Mouse (Mus musculus): Measurements from ENCODE around the gene Uba6. TPM values are rescaled to one million over a fixed set of nuclear protein-coding genes. Genes with fewer than 3 reads are reported as not detected.
A peak's percentile ranks its signal among the peaks of the same experiment; 100 is the strongest.

Uba6 gene
- polyA plus RNA-seq, 1 experiment from 2014 or later, result 21.6 TPM

GRCm38 (mm10) chr5:86066551-86066929 lies 106.1 kb downstream of the Uba6 start:
- 2% methylated on average over 17 of the region's 17 CpGs for WGBS
- Histone ChIP-seq H3K9ac (ENCODE audit: low read length) (0 out of 2 replicates have a peak overlapping the region, but pooled peaks have one; percentile 37), H3K27me3 (ENCODE audit: control insufficient read depth, insufficient read depth, low read length) (no peaks in the 10 kb centered on the region), H3K27ac (replicated peaks; ENCODE audit: low read depth, low read length) (no peak overlapping the region), H3K9me3 (ENCODE audit: control insufficient read depth, low read length) (no peaks in the 10 kb centered on the region), H3K4me3 (ENCODE audit: low read depth, low read length) (peak overlapping the region; percentile 74), H3K4me2 (ENCODE audit: low read depth, severe bottlenecking) (peak overlapping the region; percentile 48), H3K4me1 (ENCODE audit: control insufficient read depth, insufficient read depth, low read length) (no peaks in the 10 kb centered on the region), H3K36me3 (ENCODE audit: control insufficient read depth, insufficient read depth, low read length) (no peaks in the 10 kb centered on the region)
- ATAC-seq (ENCODE audit: insufficient number of reproducible peaks, low FRiP score, low TSS enrichment, low read depth) (peak; percentile 41; the same call in 1 of the 2 replicates), DNase-seq (ENCODE audit: low spot score) (peak; percentile 94)

- under 1% methylated on average over 17 of the region's 17 CpGs for WGBS
- no peaks in the 10 kb centered on the region for H3K27me3 ChIP-seq (ENCODE audit: control insufficient read depth, insufficient read depth, low read length)
Observed at GRCm38 (mm10) chr5:86065876-86066550, 106.6 kb downstream of the Uba6 start.

GRCm38 (mm10) chr5:86065101-86065875 lies 107.3 kb downstream of the Uba6 start, which contains the start of gene Cenpc1:
Gene Cenpc1 (minus strand): TSS chr5:86065583.
- ATAC-seq (ENCODE audit: insufficient number of reproducible peaks, low FRiP score, low TSS enrichment, low read depth) (peak; percentile 99), DNase-seq (ENCODE audit: low spot score) (peak; percentile 98)
- H3K9ac ChIP-seq (ENCODE audit: low read length), result peak within 1 kb of the TSS; percentile 82
- WGBS, result under 1% methylated on average over 60 of the region's 60 CpGs
- no peaks in the 10 kb centered on the region for H3K9me3 ChIP-seq (ENCODE audit: control insufficient read depth, low read length)
- H3K4me2 ChIP-seq (ENCODE audit: low read depth, severe bottlenecking), result peak within 1 kb of the TSS; percentile 48
- H3K4me3 ChIP-seq (ENCODE audit: low read depth, low read length), result peak within 1 kb of the TSS; percentile 74
- peak within 1 kb of the TSS; percentile 79 for H3K27ac ChIP-seq (replicated peaks; ENCODE audit: low read depth, low read length)
- no peaks in the 10 kb centered on the region for H3K4me1 ChIP-seq (ENCODE audit: control insufficient read depth, insufficient read depth, low read length)
- H3K27me3 ChIP-seq (ENCODE audit: control insufficient read depth, insufficient read depth, low read length), result no peaks in the 10 kb centered on the region
- H3K36me3 ChIP-seq (ENCODE audit: control insufficient read depth, insufficient read depth, low read length), result no peaks in the 10 kb centered on the region

More at GRCm38 (mm10) chr5:86065876-86066550, 106.6 kb downstream of the Uba6 start:
- H3K4me2 ChIP-seq (ENCODE audit: low read depth, severe bottlenecking), result peak overlapping the region; percentile 48
- 0 out of 2 replicates have a peak overlapping the region, but pooled peaks have one; percentile 37 for H3K9ac ChIP-seq (ENCODE audit: low read length)
- 0 out of 2 replicates have a peak overlapping the region, but pooled peaks have one; percentile 52 for H3K27ac ChIP-seq (replicated peaks; ENCODE audit: low read depth, low read length)
- H3K9me3 ChIP-seq (ENCODE audit: control insufficient read depth, low read length), result no peaks in the 10 kb centered on the region
- DNase-seq (ENCODE audit: low spot score) (no peak), ATAC-seq (ENCODE audit: insufficient number of reproducible peaks, low FRiP score, low TSS enrichment, low read depth) (peak; percentile 71)
- no peaks in the 10 kb centered on the region for H3K4me1 ChIP-seq (ENCODE audit: control insufficient read depth, insufficient read depth, low read length)
- peak overlapping the region; percentile 74 for H3K4me3 ChIP-seq (ENCODE audit: low read depth, low read length)
- no peaks in the 10 kb centered on the region for H3K36me3 ChIP-seq (ENCODE audit: control insufficient read depth, insufficient read depth, low read length)

- Histone ChIP-seq H3K4me2 (ENCODE audit: low read depth, severe bottlenecking) (peak overlapping the region; percentile 12; the same call in 1 of the 2 replicates), H3K4me1 (ENCODE audit: control insufficient read depth, insufficient read depth, low read length) (no peaks in the 10 kb centered on the region), H3K36me3 (ENCODE audit: control insufficient read depth, insufficient read depth, low read length) (no peaks in the 10 kb centered on the region), H3K9me3 (ENCODE audit: control insufficient read depth, low read length) (no peaks in the 10 kb centered on the region), H3K27me3 (ENCODE audit: control insufficient read depth, insufficient read depth, low read length) (no peaks in the 10 kb centered on the region), H3K27ac (replicated peaks; ENCODE audit: low read depth, low read length) (no peak overlapping the region), H3K9ac (ENCODE audit: low read length) (no peak overlapping the region), H3K4me3 (ENCODE audit: low read depth, low read length) (no peak overlapping the region)
- 100% methylated on average over 1 of the region's 1 CpGs for WGBS
- ATAC-seq (ENCODE audit: insufficient number of reproducible peaks, low FRiP score, low TSS enrichment, low read depth) (no peak), DNase-seq (ENCODE audit: low spot score) (no peak)
Observed at GRCm38 (mm10) chr5:86063501-86063900, 109.1 kb downstream of the Uba6 start.

Other genes with a start within 250 kb of the Uba6 start
- 39.7 and 41.7 TPM in 2 replicates for gene Cenpc1, start 107.2 kb downstream of the Uba6 start, polyA plus RNA-seq (2014; fragmentation: Nextera tagmentation; extraction: Ambion mirVana)
- gene Stap1, start 101.1 kb downstream of the Uba6 start, polyA plus RNA-seq (2014; fragmentation: Nextera tagmentation; extraction: Ambion mirVana), result 0.10 and 0.12 TPM in 2 replicates
- gene Gnrhr, start 25.1 kb upstream of the Uba6 start, polyA plus RNA-seq (2014; fragmentation: Nextera tagmentation; extraction: Ambion mirVana), result not detected in 2 replicates
- not detected in 2 replicates for gene Tmprss11c, start 116.5 kb upstream of the Uba6 start, polyA plus RNA-seq (2014; fragmentation: Nextera tagmentation; extraction: Ambion mirVana)
- gene Tmprss11d, start 200.6 kb upstream of the Uba6 start, polyA plus RNA-seq (2014; fragmentation: Nextera tagmentation; extraction: Ambion mirVana), result 0.15 TPM in 1 of 2 replicates, not detected in the other